Mouse (Mus musculus) MEL (cell line): Measurements from ENCODE around the gene Ppp4r2.

Source experiments
- CTCF ChIP-seq, 3 experiments: IDR thresholded peaks in 2 of 3; conservative IDR thresholded peaks in 1 of 3; 2 replicates each; pipeline ENCODE4 v1.5.1; 2011 to 2012; ENCODE audit warnings: low read length in 3 of 3, low read depth in 2 of 3, mild to moderate bottlenecking in 2 of 3, improper control_type of control experiment in 1 of 3, inconsistent platforms in 1 of 3, mixed read lengths in 1 of 3, moderate library complexity in 1 of 3; ENCODE audit not compliant: control insufficient read depth in 1 of 3, insufficient read depth in 1 of 3, poor library complexity in 1 of 3, severe bottlenecking in 1 of 3
- EP300 ChIP-seq, 2 experiments: IDR thresholded peaks; 2 replicates each; pipeline ENCODE4 v1.6.1; 2011; ENCODE audit warnings: improper control_type of control experiment in 2 of 2, low read length in 2 of 2, low read depth in 1 of 2, mild to moderate bottlenecking in 1 of 2
- KAT2A ChIP-seq: conservative IDR thresholded peaks from 2 replicates; pipeline ENCODE4 v1.6.1; 2012; ENCODE audit warnings: low read depth, low read length, improper control_type of control experiment, inconsistent platforms
- MAFK ChIP-seq: IDR thresholded peaks from 2 replicates; pipeline ENCODE4 v1.6.1; 2011; ENCODE audit warnings: low read depth, mild to moderate bottlenecking, low read length, improper control_type of control experiment, borderline replicate concordance
- SMC3 ChIP-seq: IDR thresholded peaks from 2 replicates; pipeline ENCODE4 v1.6.1; 2011; ENCODE audit warnings: low read depth, low read length, improper control_type of control experiment
- TCF12 ChIP-seq: IDR thresholded peaks from 2 replicates; pipeline ENCODE4 v1.6.1; 2014; ENCODE audit warnings: low read depth, mild to moderate bottlenecking, inconsistent platforms, low read length, improper control_type of control experiment, moderate library complexity

DNA sequence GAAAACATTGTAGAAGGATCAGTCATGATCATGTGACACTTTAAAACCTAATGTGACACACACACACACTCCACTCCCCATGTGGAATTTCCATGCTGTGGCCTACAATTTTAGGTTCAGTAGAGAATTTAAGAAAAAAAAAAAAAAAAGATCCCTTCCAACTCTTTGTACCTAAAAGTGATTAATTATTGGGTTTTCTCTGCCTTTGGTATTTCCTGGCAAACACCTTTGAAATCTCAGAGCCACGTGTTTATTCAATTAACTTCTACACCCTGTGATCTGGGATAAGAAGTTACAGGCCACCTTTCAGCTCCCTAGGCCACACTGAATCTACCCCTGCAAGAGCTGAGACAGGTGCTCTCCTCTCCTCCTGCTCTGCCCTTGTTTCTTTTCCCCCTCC lies 25.7 kb upstream of the Ppp4r2 start:
- TF ChIP-seq MAFK, result no peak
- no peak for TF ChIP-seq CTCF (IDR thresholded peaks at IDR 0.05 in 2 of 3, conservative IDR thresholded peaks at IDR 0.05 in 1 of 3; ENCODE audit: control insufficient read depth in 1 of 3, insufficient read depth in 1 of 3, low read depth in 2 of 3, low read length in 3 of 3, poor library complexity in 1 of 3, severe bottlenecking in 1 of 3)
- no peak for TF ChIP-seq KAT2A
- TF ChIP-seq TCF12, result no peak
- TF ChIP-seq SMC3, result no peak
- no peak for TF ChIP-seq EP300 (IDR thresholded peaks at IDR 0.05; ENCODE audit: low read depth in 1 of 2, low read length in 2 of 2)
